Mouse (Mus musculus) thymus, adult 2 months (tissue): ENCODE results near the gene Pebp1. TPM values are rescaled to one million over a fixed set of nuclear protein-coding genes. Genes with fewer than 3 reads are reported as not detected.

ENCODE experiments used
- DNase-seq: peaks from one replicate; pipeline ENCODE4 v3.0.0; 2021
- H3K27ac ChIP-seq: fragments of 200-500 bp; 2 replicates; pipeline ENCODE4 v1.5.1; 2012; ENCODE audit warnings: low read length, control low read depth; ENCODE audit not compliant: control insufficient read depth, insufficient read depth
- H3K27me3 ChIP-seq: fragments of 200-500 bp; 2 replicates; pipeline ENCODE4 v1.6.1; 2012; ENCODE audit warnings: mild to moderate bottlenecking, low read length, moderate library complexity, mixed read lengths; ENCODE audit not compliant: control insufficient read depth, insufficient read depth
- H3K36me3 ChIP-seq: fragments of 200-500 bp; 2 replicates; pipeline ENCODE4 v1.6.1; 2012; ENCODE audit warnings: mild to moderate bottlenecking, low read length, moderate library complexity; ENCODE audit not compliant: control insufficient read depth, insufficient read depth
- H3K4me1 ChIP-seq: fragments of 200-500 bp; replicated peaks from 2 replicates; pipeline ENCODE4 v1.6.1; 2012; ENCODE audit warnings: low read length; ENCODE audit not compliant: control insufficient read depth, insufficient read depth
- H3K4me3 ChIP-seq: fragments of 200-500 bp; 2 replicates; pipeline ENCODE4 v1.5.1; 2012; ENCODE audit warnings: mild to moderate bottlenecking, low read length, control low read depth, moderate library complexity; ENCODE audit not compliant: control insufficient read depth, insufficient read depth
- CTCF ChIP-seq: fragments of 200-500 bp; IDR thresholded peaks from 2 replicates; pipeline ENCODE4 v1.5.1; 2012; ENCODE audit warnings: mild to moderate bottlenecking, control low read depth, low read length, moderate library complexity, borderline replicate concordance; ENCODE audit not compliant: control insufficient read depth, poor library complexity, insufficient read depth; ENCODE audit errors: extremely low read depth
- POLR2A ChIP-seq: fragments of 200-500 bp; IDR thresholded peaks from 2 replicates; pipeline ENCODE4 v1.6.1; 2012; ENCODE audit warnings: mild to moderate bottlenecking, low read length, control low read depth, moderate library complexity; ENCODE audit not compliant: control insufficient read depth, poor library complexity, insufficient read depth; ENCODE audit errors: extremely low read depth
- WGBS: fragments of 180-500 bp; shearing (Covaris S2); methylation state at CpG from one replicate; pipeline ENCODE4 v1.1.7; 2018; 5-methylcytosine and 5-hydroxymethylcytosine counted together
- polyA plus RNA-seq: library from polyadenylated mRNA; depleted of rRNA; stranded (reverse); fragments of >200 nt; gene quantifications from 2 replicates; pipeline ENCODE4 v1.2.3, GENCODE M21; 2012; rRNA removed

Gene Pebp1
- polyA plus RNA-seq, 1 experiment: 498 TPM

DNA sequence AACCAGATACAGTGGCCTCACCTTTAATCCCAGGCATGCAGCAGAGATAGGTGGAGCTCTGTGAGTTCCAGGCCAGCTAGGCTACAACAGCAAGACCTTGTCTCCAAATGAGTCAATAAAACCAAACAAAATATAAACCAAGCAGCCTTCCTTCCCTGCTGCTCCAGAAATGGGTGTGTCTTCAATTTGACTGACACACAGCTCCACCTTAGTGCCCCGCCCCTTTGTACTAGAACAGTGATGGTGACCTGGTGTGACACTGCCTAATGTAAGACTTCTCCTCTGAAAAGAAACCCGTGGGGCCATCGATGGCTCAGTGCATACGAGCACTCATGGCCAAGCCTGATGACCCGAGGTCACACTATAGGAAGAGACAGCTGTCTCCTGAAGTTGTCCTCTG is 50.9 kb downstream of the Pebp1 start:
- Histone ChIP-seq H3K4me3 (no peak overlapping the region), H3K27me3 (no peaks in the 10 kb centered on the region), H3K4me1 (no peaks in the 10 kb centered on the region), H3K27ac (no peak overlapping the region), H3K36me3 (peaks cover 20% of the 10 kb centered on the region)
- no peak for DNase-seq
- 96% methylated on average over 5 of the region's 5 CpGs for WGBS
- TF ChIP-seq POLR2A: no peak
- no peak for TF ChIP-seq CTCF

Other genes starting within 250 kb of the Pebp1 start
- gene Suds3, start 171.5 kb downstream of the Pebp1 start, polyA plus RNA-seq: 108 and 113 TPM in 2 replicates
- gene Taok3, start 167.5 kb downstream of the Pebp1 start, polyA plus RNA-seq: 43.5 and 50.8 TPM in 2 replicates
- 7.3 and 11.5 TPM in 2 replicates for gene Vsig10, start 31.5 kb upstream of the Pebp1 start, polyA plus RNA-seq
- 91.8 and 120 TPM in 2 replicates for gene Wsb2, start 69.7 kb upstream of the Pebp1 start, polyA plus RNA-seq
- 63.7 and 65.4 TPM in 2 replicates for gene Rfc5, start 101.4 kb upstream of the Pebp1 start, polyA plus RNA-seq
- gene Ksr2, start 126.4 kb upstream of the Pebp1 start, polyA plus RNA-seq: 0.54 and 0.84 TPM in 2 replicates